Mouse (Mus musculus) CH12.LX (cell line): ENCODE results near the gene Kif5c. TPM values are rescaled to one million over a fixed set of nuclear protein-coding genes. Genes with fewer than 3 reads are reported as not detected.

Experiments
- DNase-seq: peaks from one replicate; pipeline ENCODE4 v3.0.0-alpha.2; 2013; ENCODE audit errors: extremely low read depth
- H3K27ac ChIP-seq: 2 replicates; pipeline ENCODE4 v1.5.1; 2012; ENCODE audit warnings: low read depth, mild to moderate bottlenecking, control low read depth, moderate library complexity; ENCODE audit not compliant: insufficient read depth
- H3K27me3 ChIP-seq: replicated peaks from 2 replicates; pipeline ENCODE3; 2012; ENCODE audit warnings: inconsistent platforms
- H3K36me3 ChIP-seq, 2 experiments: replicated peaks in 1 of 2; 2 replicates each; pipeline versions ENCODE3 to v1.6.1; 2012; ENCODE audit warnings: inconsistent platforms in 1 of 2, low read length in 1 of 2, mild to moderate bottlenecking in 1 of 2, mixed read lengths in 1 of 2, moderate library complexity in 1 of 2; ENCODE audit not compliant: control insufficient read depth in 1 of 2, insufficient read depth in 1 of 2
- H3K4me1 ChIP-seq, 2 experiments: 2 replicates each; pipeline ENCODE4 v1.6.1; 2012; ENCODE audit warnings: inconsistent platforms in 1 of 2, moderate library complexity in 1 of 2; ENCODE audit not compliant: insufficient read depth in 2 of 2, control insufficient read depth in 1 of 2
- H3K4me2 ChIP-seq: 2 replicates; pipeline ENCODE4 v1.6.1; 2012; ENCODE audit warnings: low read depth, mild to moderate bottlenecking, control low read depth; ENCODE audit not compliant: poor library complexity, insufficient read depth, severe bottlenecking
- H3K4me3 ChIP-seq, 3 experiments: fragments of 150-350 bp in 1 of 3; sonication (generic) in 1 of 3; replicated peaks in 1 of 3; 2 replicates each; pipeline versions ENCODE3 to v1.5.1; 2011 to 2012; ENCODE audit warnings: low read depth in 2 of 3, low read length in 2 of 3, mild to moderate bottlenecking in 2 of 3, moderate library complexity in 2 of 3, control low read depth in 1 of 3, improper control_type of control experiment in 1 of 3, inconsistent platforms in 1 of 3, mixed read lengths in 1 of 3; ENCODE audit not compliant: poor library complexity in 1 of 3
- H3K79me2 ChIP-seq: replicated peaks from 2 replicates; pipeline ENCODE4 v1.6.1; 2012; ENCODE audit warnings: mild to moderate bottlenecking, moderate library complexity; ENCODE audit not compliant: control insufficient read depth, poor library complexity, insufficient read depth, severe bottlenecking; ENCODE audit errors: extremely low read depth
- H3K9ac ChIP-seq: 2 replicates; pipeline ENCODE4 v1.6.1; 2012; ENCODE audit warnings: low read depth, mild to moderate bottlenecking, control low read depth, moderate library complexity; ENCODE audit not compliant: insufficient read depth
- H3K9me3 ChIP-seq: replicated peaks from 2 replicates; pipeline ENCODE3; 2012; ENCODE audit warnings: low read length, inconsistent platforms, mixed read lengths
- BHLHE40 ChIP-seq: IDR thresholded peaks from 2 replicates; pipeline ENCODE4 v1.6.1; 2011; ENCODE audit warnings: mild to moderate bottlenecking, low read depth, low read length, improper control_type of control experiment
- CHD1 ChIP-seq: IDR thresholded peaks from 2 replicates; pipeline ENCODE4 v1.6.1; 2012; ENCODE audit warnings: low read depth, low read length, improper control_type of control experiment, inconsistent platforms
- CHD2 ChIP-seq: IDR thresholded peaks from 2 replicates; pipeline ENCODE4 v1.6.1; 2011; ENCODE audit warnings: low read length, improper control_type of control experiment
- ELF1 ChIP-seq: IDR thresholded peaks from 2 replicates; pipeline ENCODE4 v1.6.1; 2014; ENCODE audit warnings: low read depth, mild to moderate bottlenecking, inconsistent platforms, low read length, improper control_type of control experiment
- ETS1 ChIP-seq: conservative IDR thresholded peaks from 2 replicates; pipeline ENCODE4 v1.6.1; 2012; ENCODE audit warnings: low read depth, mild to moderate bottlenecking, inconsistent platforms, low read length, improper control_type of control experiment, moderate library complexity
- GABPA ChIP-seq: IDR thresholded peaks from 2 replicates; pipeline ENCODE4 v1.6.1; 2012; ENCODE audit warnings: low read depth, low read length, improper control_type of control experiment, inconsistent platforms; ENCODE audit not compliant: insufficient replicate concordance
- JUN ChIP-seq: IDR thresholded peaks from 2 replicates; pipeline ENCODE4 v1.6.1; 2011; ENCODE audit warnings: low read depth, mild to moderate bottlenecking, low read length, improper control_type of control experiment, moderate library complexity; ENCODE audit not compliant: insufficient read depth
- MAX ChIP-seq: IDR thresholded peaks from 2 replicates; pipeline ENCODE4 v1.6.1; 2011; ENCODE audit warnings: low read length, improper control_type of control experiment
- MAZ ChIP-seq: IDR thresholded peaks from 2 replicates; pipeline ENCODE4 v1.6.1; 2012; ENCODE audit warnings: low read depth, mild to moderate bottlenecking, inconsistent platforms, low read length, improper control_type of control experiment, moderate library complexity
- NELFE ChIP-seq: IDR thresholded peaks from 2 replicates; pipeline ENCODE4 v1.6.1; 2011; ENCODE audit warnings: low read depth, low read length, improper control_type of control experiment
- NRF1 ChIP-seq: IDR thresholded peaks from 2 replicates; pipeline ENCODE4 v1.6.1; 2014; ENCODE audit warnings: low read depth, mild to moderate bottlenecking, inconsistent platforms, low read length, improper control_type of control experiment, moderate library complexity
- PAX5 ChIP-seq: IDR thresholded peaks from 2 replicates; pipeline ENCODE4 v1.6.1; 2012; ENCODE audit warnings: low read length, inconsistent platforms, mixed read lengths
- POLR2A ChIP-seq: IDR thresholded peaks from 2 replicates; pipeline ENCODE4 v1.6.1; 2011; ENCODE audit warnings: low read depth, mild to moderate bottlenecking, improper control_type of control experiment, low read length
- POLR2AphosphoS2 ChIP-seq: IDR thresholded peaks from 2 replicates; pipeline ENCODE4 v1.6.1; 2011; ENCODE audit warnings: low read depth, low read length, improper control_type of control experiment
- RAD21 ChIP-seq: IDR thresholded peaks from 2 replicates; pipeline ENCODE4 v1.6.1; 2011; ENCODE audit warnings: low read depth, mild to moderate bottlenecking, low read length, improper control_type of control experiment, moderate library complexity
- SIN3A ChIP-seq: IDR thresholded peaks from 2 replicates; pipeline ENCODE4 v1.6.1; 2012; ENCODE audit warnings: low read length, improper control_type of control experiment, inconsistent platforms
- SMC3 ChIP-seq: IDR thresholded peaks from 2 replicates; pipeline ENCODE4 v1.6.1; 2011; ENCODE audit warnings: low read depth, low read length, improper control_type of control experiment
- ZKSCAN1 ChIP-seq: IDR thresholded peaks from 2 replicates; pipeline ENCODE4 v1.6.1; 2012; ENCODE audit warnings: low read depth, inconsistent platforms, low read length, improper control_type of control experiment, borderline replicate concordance
- ZMIZ1 ChIP-seq: IDR thresholded peaks from 2 replicates; pipeline ENCODE4 v1.6.1; 2012; ENCODE audit warnings: low read depth, mild to moderate bottlenecking, inconsistent platforms, low read length, improper control_type of control experiment
- ZNF384 ChIP-seq: IDR thresholded peaks from 2 replicates; pipeline ENCODE4 v1.6.1; 2012; ENCODE audit warnings: low read depth, low read length, improper control_type of control experiment, inconsistent platforms
- dilution Hi-C: fragments of 300-500 bp; cut with MboI; formaldehyde crosslinking; loops from 2 replicates; pipeline ENCODE4 v1.14.3; 2020; ENCODE audit warnings: low sequenced_read_pairs; ENCODE audit not compliant: extremely low pct_unique_long_range_greater_than_20kb, extremely low pct_ligation_motif_present
- in situ Hi-C: fragments of 300-500 bp; cut with MboI; formaldehyde crosslinking; loops from 3 replicates; pipeline ENCODE4 v1.14.3; 2019; ENCODE audit warnings: low sequenced_read_pairs, low pct_ligation_motif_present, low pct_unique_long_range_greater_than_20kb, mixed read lengths
- polyA plus RNA-seq: library from polyadenylated mRNA; unstranded; fragments of >175 nt; gene quantifications from 2 replicates; pipeline ENCODE4 v1.2.1, GENCODE M21; 2012; ENCODE audit warnings: low read depth; ENCODE audit not compliant: insufficient read length
- total RNA-seq, 2 experiments: library from RNA; depleted of rRNA; stranded (reverse); fragments of 300-350 nt in 1 of 2; fragments of >200 nt in 1 of 2; gene quantifications; 2 replicates each; pipeline ENCODE4 v1.2.3; 2012 to 2014

Gene Kif5c
- total and polyA plus RNA-seq, 3 experiments: 3.0 to 3.5 (median 3.1) TPM

DNA sequence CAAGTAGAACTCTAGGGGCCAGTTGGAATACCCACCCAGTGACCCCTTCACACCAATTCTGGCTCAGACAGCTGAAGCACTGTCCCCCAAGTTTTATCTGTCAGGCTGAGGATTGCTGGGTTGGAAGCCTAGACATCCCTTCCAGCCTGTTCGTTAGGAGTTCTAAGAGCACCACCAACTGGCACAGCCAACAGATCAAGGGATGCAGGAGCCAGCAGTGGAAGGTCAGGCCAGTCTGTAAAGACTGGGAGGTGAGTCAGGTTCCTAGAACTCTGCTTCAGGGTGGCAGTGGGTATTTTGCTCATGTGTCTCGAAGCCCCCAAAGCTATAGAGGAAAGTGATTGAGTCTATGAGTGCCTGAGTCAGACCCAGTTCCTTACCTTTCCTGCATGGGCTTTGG, 37.9 kb downstream of the Kif5c start:
- Histone ChIP-seq H3K4me3 (no peak overlapping the region), H3K79me2 (no peaks in the 10 kb centered on the region), H3K27ac (no peak overlapping the region), H3K9me3 (no peaks in the 10 kb centered on the region), H3K9ac (no peak overlapping the region), H3K36me3 (no peaks in the 10 kb centered on the region), H3K27me3 (no peaks in the 10 kb centered on the region), H3K4me1 (no peaks in the 10 kb centered on the region), H3K4me2 (no peak overlapping the region)
- dilution Hi-C loops: no loop called here
- DNase-seq: no peak
- in situ Hi-C loops: no loop called here
- TF ChIP-seq ELF1 (no peak), RAD21 (peak; percentile 1)

GRCm38 (mm10) chr2:49657666-49658065, 38.6 kb downstream of the Kif5c start:
- H3K4me2 ChIP-seq: no peak overlapping the region
- no peak overlapping the region for H3K27ac ChIP-seq
- H3K9me3 ChIP-seq: no peaks in the 10 kb centered on the region
- no peaks in the 10 kb centered on the region for H3K4me1 ChIP-seq
- no peak for TF ChIP-seq POLR2A
- TF ChIP-seq JUN: no peak
- no peak for TF ChIP-seq ETS1
- no peak for TF ChIP-seq NELFE
- TF ChIP-seq MAZ: no peak
- no peak for TF ChIP-seq GABPA
- no peak for TF ChIP-seq NRF1
- no peak for TF ChIP-seq ZMIZ1
- TF ChIP-seq POLR2AphosphoS2: no peak
- no peak for TF ChIP-seq PAX5
- TF ChIP-seq CHD1: no peak
- no peaks in the 10 kb centered on the region for H3K79me2 ChIP-seq
- H3K9ac ChIP-seq: no peak overlapping the region
- no peak overlapping the region for H3K4me3 ChIP-seq
- in situ Hi-C loops (no loop called here), dilution Hi-C loops (no loop called here)
- no peak for DNase-seq
- no peaks in the 10 kb centered on the region for H3K27me3 ChIP-seq
- H3K36me3 ChIP-seq: no peaks in the 10 kb centered on the region

DNA sequence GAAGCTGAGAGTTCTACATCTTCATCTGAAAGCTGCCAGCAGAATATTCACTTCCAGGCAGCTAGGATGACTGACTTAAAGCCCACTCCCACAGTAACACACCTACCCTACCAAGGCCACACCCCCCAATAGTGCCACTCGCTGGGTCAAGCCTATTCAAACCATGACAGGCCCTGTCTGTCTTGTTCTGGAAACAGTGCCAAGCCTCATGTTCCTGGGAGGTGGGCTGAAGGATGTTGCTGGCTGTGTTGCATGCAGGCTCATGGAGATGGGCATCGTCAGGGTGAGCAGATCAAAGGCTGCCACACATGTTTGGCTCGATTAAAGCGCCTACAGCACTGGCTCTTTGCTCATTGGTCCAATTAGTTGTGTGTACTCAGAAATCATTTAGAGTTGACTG, 39.9 kb downstream of the Kif5c start:
- Histone ChIP-seq H3K27me3 (no peaks in the 10 kb centered on the region), H3K4me2 (no peak overlapping the region)
- DNase-seq: no peak

More for the DNA sequence above, 39.9 kb downstream of the Kif5c start:
- H3K4me1 ChIP-seq: no peaks in the 10 kb centered on the region
- dilution Hi-C loops (no loop called here), in situ Hi-C loops (no loop called here)
- no peak overlapping the region for H3K27ac ChIP-seq
- H3K4me3 ChIP-seq: no peak overlapping the region
- no peak overlapping the region for H3K9ac ChIP-seq
- no peaks in the 10 kb centered on the region for H3K9me3 ChIP-seq
- H3K36me3 ChIP-seq: no peaks in the 10 kb centered on the region
- H3K79me2 ChIP-seq: no peaks in the 10 kb centered on the region
- TF ChIP-seq POLR2A (no peak), ZNF384 (no peak), BHLHE40 (no peak), ZKSCAN1 (no peak), JUN (no peak), ETS1 (no peak), MAZ (no peak), ELF1 (no peak), CHD2 (no peak), GABPA (no peak), SIN3A (no peak), RAD21 (no peak), MAX (no peak), SMC3 (no peak)
- TF ChIP-seq, all 38 proteins: peak for 0
